Mouse (Mus musculus): ENCODE measurements around the gene Pik3c2b. TPM values are rescaled to one million over a fixed set of nuclear protein-coding genes. Genes with fewer than 3 reads are reported as not detected.

The Pik3c2b gene
- polyA plus RNA-seq, 1 experiment from 2014 or later, result 3.2 TPM

DNA sequence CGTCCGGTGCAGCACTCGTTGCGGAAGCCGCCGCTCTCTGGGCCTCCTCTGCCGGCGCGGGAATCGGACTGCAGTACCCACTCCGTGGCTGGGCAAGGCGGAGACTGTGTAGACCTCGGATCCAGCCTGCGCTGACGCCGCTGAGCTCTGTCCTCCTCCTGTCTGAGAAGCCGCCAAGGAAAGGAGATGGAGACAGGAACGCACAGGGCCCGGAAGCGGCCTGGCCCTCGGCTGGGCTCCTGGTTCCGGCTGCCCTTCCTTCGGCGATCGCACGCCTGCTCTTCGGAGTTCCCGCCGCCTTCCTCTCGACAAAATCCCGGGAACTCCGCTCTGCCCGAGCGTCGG, 86.1 kb downstream of the Pik3c2b start:
- Histone ChIP-seq H3K27me3 (ENCODE audit: insufficient read depth, low read length) (no peaks in the 10 kb centered on the region), H3K9me3 (replicated peaks; ENCODE audit: low read length) (no peaks in the 10 kb centered on the region), H3K9ac (ENCODE audit: low read depth, low read length) (peak overlapping the region; percentile 83), H3K4me3 (replicated peaks; ENCODE audit: low read depth, low read length) (peak overlapping the region; percentile 96), H3K4me1 (replicated peaks; ENCODE audit: insufficient read depth, low read length) (peaks cover 6% of the 10 kb centered on the region), H3K36me3 (ENCODE audit: insufficient read depth, low read length) (peaks cover 2% of the 10 kb centered on the region; the same call in 1 of the 2 replicates), H3K4me2 (ENCODE audit: low read length) (peak overlapping the region; percentile 95), H3K27ac (peak overlapping the region; percentile 96)
- no peak for ATAC-seq (replicated peaks; ENCODE audit: low FRiP score, low read depth)
- under 1% methylated on average over 35 of the region's 35 CpGs for WGBS
- no peak for DNase-seq (ENCODE audit: low spot score)
- TF ChIP-seq CTCF (IDR thresholded peaks at IDR 0.05; ENCODE audit: low read depth), result no peak

DNA sequence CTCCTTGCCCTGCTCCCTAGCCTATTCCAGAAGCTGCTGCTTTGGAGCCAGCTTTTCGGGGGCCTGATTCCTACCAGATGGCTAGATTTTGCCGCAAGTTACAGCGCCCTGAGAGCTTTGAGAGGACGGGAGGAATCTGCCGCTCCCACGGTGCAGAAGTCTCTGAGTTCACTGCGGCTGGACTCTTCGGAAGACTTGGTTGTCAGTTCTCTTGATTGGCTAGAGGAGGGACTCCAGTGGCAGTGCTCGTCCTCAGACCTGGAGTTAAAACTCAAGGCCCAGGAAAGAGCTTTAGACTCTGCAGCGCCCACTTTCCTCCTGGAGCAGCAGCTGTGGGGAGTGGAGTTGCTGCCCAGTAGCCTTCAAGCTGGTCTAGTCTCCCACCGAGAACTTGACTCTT, 86.5 kb downstream of the Pik3c2b start:
- DNase-seq (ENCODE audit: low spot score), result no peak

DNA sequence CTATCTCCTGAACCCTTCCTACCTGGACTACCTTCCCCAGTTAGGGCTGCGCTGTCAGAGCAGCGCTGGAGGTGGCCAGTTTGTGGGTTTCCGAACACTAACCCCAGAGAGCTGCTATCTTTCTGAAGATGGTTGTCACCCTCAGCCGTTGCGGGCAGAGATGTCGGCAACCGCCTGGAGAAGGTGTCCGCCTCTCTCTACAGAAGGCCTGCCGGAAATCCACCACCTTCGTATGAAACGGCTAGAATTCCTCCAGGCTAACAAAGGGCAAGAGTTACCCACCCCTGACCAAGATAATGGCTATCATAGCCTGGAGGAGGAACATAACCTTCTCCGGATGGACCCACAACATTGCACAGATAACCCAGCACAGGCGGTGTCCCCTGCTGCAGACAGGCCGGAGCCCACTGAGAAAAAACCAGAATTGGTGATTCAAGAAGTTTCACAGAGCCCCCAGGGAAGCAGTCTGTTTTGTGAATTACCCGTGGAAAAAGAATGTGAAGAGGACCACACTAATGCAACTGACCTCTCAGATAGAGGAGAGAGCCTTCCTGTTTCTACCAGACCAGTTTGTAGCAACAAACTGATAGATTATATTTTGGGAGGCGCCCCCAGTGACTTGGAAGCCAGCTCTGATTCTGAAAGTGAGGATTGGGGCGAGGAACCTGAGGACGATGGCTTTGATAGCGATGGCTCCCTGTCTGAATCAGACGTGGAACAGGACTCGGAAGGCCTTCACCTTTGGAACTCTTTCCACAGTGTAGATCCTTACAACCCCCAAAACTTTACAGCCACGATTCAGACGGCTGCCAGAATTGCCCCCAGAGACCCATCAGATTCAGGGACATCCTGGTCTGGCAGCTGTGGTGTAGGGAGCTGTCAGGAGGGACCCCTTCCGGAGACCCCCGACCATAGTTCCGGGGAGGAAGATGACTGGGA, 87.2 kb downstream of the Pik3c2b start:
- H3K4me2 ChIP-seq (ENCODE audit: low read length), result peak overlapping the region; percentile 95
- DNase-seq (ENCODE audit: low spot score) (no peak), ATAC-seq (replicated peaks; ENCODE audit: low FRiP score, low read depth) (no peak)
- H3K4me3 ChIP-seq (replicated peaks; ENCODE audit: low read depth, low read length), result peak overlapping the region; percentile 96
- H3K9me3 ChIP-seq (replicated peaks; ENCODE audit: low read length), result no peaks in the 10 kb centered on the region
- H3K27me3 ChIP-seq (ENCODE audit: insufficient read depth, low read length), result no peaks in the 10 kb centered on the region
- peak overlapping the region; percentile 96 for H3K27ac ChIP-seq
- H3K36me3 ChIP-seq (ENCODE audit: insufficient read depth, low read length), result peaks cover 12% of the 10 kb centered on the region
- TF ChIP-seq CTCF (IDR thresholded peaks at IDR 0.05; ENCODE audit: low read depth), result no peak
- H3K9ac ChIP-seq (ENCODE audit: low read depth, low read length), result peak overlapping the region; percentile 83
- H3K4me1 ChIP-seq (replicated peaks; ENCODE audit: insufficient read depth, low read length), result peaks cover 6% of the 10 kb centered on the region
- 2% methylated on average over 26 of the region's 26 CpGs for WGBS

More for the DNA sequence above, 86.5 kb downstream of the Pik3c2b start:
- Histone ChIP-seq H3K9me3 (replicated peaks; ENCODE audit: low read length) (no peaks in the 10 kb centered on the region), H3K27ac (peak overlapping the region; percentile 96), H3K4me2 (ENCODE audit: low read length) (peak overlapping the region; percentile 95), H3K4me3 (replicated peaks; ENCODE audit: low read depth, low read length) (peak overlapping the region; percentile 96), H3K4me1 (replicated peaks; ENCODE audit: insufficient read depth, low read length) (peaks cover 6% of the 10 kb centered on the region), H3K27me3 (ENCODE audit: insufficient read depth, low read length) (no peaks in the 10 kb centered on the region), H3K9ac (ENCODE audit: low read depth, low read length) (peak overlapping the region; percentile 83), H3K36me3 (ENCODE audit: insufficient read depth, low read length) (peaks cover 6% of the 10 kb centered on the region; the same call in 1 of the 2 replicates)
- ATAC-seq (replicated peaks; ENCODE audit: low FRiP score, low read depth), result no peak
- no peak for TF ChIP-seq CTCF (IDR thresholded peaks at IDR 0.05; ENCODE audit: low read depth)
- WGBS, result 0% methylated on average over 11 of the region's 11 CpGs

DNA sequence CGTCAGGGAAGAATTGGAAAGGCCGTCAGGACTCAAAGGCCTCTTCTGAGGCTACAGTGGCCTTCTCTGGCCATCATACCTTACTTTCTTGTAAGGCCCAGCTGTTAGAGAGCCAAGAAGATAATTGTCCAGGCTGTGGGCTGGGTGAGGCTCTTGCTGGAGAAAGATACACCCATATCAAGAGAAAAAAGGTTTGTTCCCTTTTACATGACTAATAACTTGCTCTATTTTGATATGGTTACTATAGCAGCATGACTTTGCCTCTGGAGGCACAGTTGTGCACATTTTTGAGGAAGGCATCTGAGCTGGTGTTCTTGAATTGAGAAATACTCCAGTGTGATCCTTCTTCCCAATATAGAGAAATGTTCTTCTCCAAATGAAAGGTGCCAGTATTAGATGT, 88.0 kb downstream of the Pik3c2b start:
- Histone ChIP-seq H3K4me2 (ENCODE audit: low read length) (peak overlapping the region; percentile 95), H3K27ac (no peak overlapping the region), H3K9ac (ENCODE audit: low read depth, low read length) (peak overlapping the region; percentile 83), H3K36me3 (ENCODE audit: insufficient read depth, low read length) (peaks cover 16% of the 10 kb centered on the region), H3K4me3 (replicated peaks; ENCODE audit: low read depth, low read length) (peak overlapping the region; percentile 96), H3K4me1 (replicated peaks; ENCODE audit: insufficient read depth, low read length) (peaks cover 6% of the 10 kb centered on the region), H3K9me3 (replicated peaks; ENCODE audit: low read length) (no peaks in the 10 kb centered on the region), H3K27me3 (ENCODE audit: insufficient read depth, low read length) (no peaks in the 10 kb centered on the region)
- DNase-seq (ENCODE audit: low spot score) (no peak), ATAC-seq (replicated peaks; ENCODE audit: low FRiP score, low read depth) (no peak)
- 3% methylated on average over 2 of the region's 2 CpGs for WGBS
- no peak for TF ChIP-seq CTCF (IDR thresholded peaks at IDR 0.05; ENCODE audit: low read depth)

DNA sequence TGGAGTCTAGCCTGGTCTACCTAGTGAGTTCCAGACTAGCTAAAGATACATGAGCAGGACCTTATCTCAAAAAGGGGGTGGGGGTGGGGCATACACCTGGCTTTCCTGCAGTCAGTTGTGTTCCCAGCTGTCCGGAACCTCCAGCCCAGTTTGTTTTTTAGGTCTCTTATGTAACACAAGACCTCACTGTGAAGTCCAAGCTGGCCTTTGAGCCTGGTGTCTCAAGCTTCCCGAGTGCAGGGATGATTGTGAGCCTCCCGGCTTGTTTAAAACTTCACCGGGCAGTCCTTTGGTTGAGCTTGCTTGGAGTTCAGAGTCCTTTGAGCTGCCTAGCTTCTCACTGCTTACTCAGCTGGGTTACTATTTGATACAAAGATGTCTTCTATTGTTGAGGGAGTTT, 88.6 kb downstream of the Pik3c2b start:
- H3K27me3 ChIP-seq (ENCODE audit: insufficient read depth, low read length), result no peaks in the 10 kb centered on the region
- peak overlapping the region; percentile 83 for H3K9ac ChIP-seq (ENCODE audit: low read depth, low read length)
- H3K9me3 ChIP-seq (replicated peaks; ENCODE audit: low read length), result no peaks in the 10 kb centered on the region
- peaks cover 6% of the 10 kb centered on the region for H3K4me1 ChIP-seq (replicated peaks; ENCODE audit: insufficient read depth, low read length)
- DNase-seq (ENCODE audit: low spot score), result no peak
- peak overlapping the region; percentile 96 for H3K4me3 ChIP-seq (replicated peaks; ENCODE audit: low read depth, low read length)
- no peak overlapping the region for H3K27ac ChIP-seq
- ATAC-seq (replicated peaks; ENCODE audit: low FRiP score, low read depth), result no peak
- peaks cover 22% of the 10 kb centered on the region for H3K36me3 ChIP-seq (ENCODE audit: insufficient read depth, low read length)
- 6% methylated on average over 4 of the region's 4 CpGs for WGBS
- TF ChIP-seq CTCF (IDR thresholded peaks at IDR 0.05; ENCODE audit: low read depth), result no peak
- peak overlapping the region; percentile 95 for H3K4me2 ChIP-seq (ENCODE audit: low read length)

DNA sequence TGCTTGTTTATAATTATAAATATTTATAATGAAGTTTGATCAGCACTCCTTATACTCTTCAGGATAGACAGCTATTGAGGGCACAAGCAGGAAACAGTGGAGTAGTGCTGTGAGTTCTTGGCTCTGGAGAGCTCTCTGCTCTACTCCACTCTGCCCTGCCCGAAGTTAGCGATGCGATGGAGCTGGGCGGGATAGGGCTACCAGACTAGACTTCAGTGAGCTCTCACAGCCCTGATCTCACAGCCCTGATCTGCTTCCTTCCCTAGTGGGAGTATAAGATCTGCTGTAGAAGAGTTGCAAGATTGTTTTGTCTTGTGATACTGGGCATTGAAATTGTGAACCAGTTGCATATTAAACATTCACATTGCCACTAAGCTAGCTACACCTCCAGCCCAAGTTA, 89.4 kb downstream of the Pik3c2b start:
- H3K9ac ChIP-seq (ENCODE audit: low read depth, low read length), result peak overlapping the region; percentile 83; the same call in 1 of the 2 replicates
- H3K9me3 ChIP-seq (replicated peaks; ENCODE audit: low read length), result no peaks in the 10 kb centered on the region
- no peak overlapping the region for H3K27ac ChIP-seq
- DNase-seq (ENCODE audit: low spot score) (no peak), ATAC-seq (replicated peaks; ENCODE audit: low FRiP score, low read depth) (no peak)
- peak overlapping the region; percentile 96 for H3K4me3 ChIP-seq (replicated peaks; ENCODE audit: low read depth, low read length)
- H3K4me1 ChIP-seq (replicated peaks; ENCODE audit: insufficient read depth, low read length), result peaks cover 6% of the 10 kb centered on the region
- H3K27me3 ChIP-seq (ENCODE audit: insufficient read depth, low read length), result no peaks in the 10 kb centered on the region
- WGBS, result 7% methylated on average over 4 of the region's 4 CpGs
- TF ChIP-seq CTCF (IDR thresholded peaks at IDR 0.05; ENCODE audit: low read depth), result no peak
- H3K36me3 ChIP-seq (ENCODE audit: insufficient read depth, low read length), result peaks cover 27% of the 10 kb centered on the region
- peak overlapping the region; percentile 95 for H3K4me2 ChIP-seq (ENCODE audit: low read length)
